Mouse (Mus musculus) forebrain, postnatal 0 days (tissue): Measurements from ENCODE around the gene Gapdhs. TPM values are rescaled to one million over a fixed set of nuclear protein-coding genes. Genes with fewer than 3 reads are reported as not detected.

Experiments
- ATAC-seq: fragments of 200-750 bp; cut with Nextera tagmentation; 2 replicates; pipeline ENCODE4 v1.8.0; 2017; ENCODE audit warnings: mild to moderate bottlenecking, moderate library complexity
- DNase-seq: peaks from one replicate; pipeline ENCODE4 v3.0.0-alpha.2; 2015
- H3K27ac ChIP-seq: fragments of 300-500 bp; sonication (generic); 2 replicates; pipeline ENCODE4 v1.5.1; 2014; ENCODE audit warnings: low read depth, mild to moderate bottlenecking, antibody characterized with exemption, low read length, moderate library complexity, mixed read lengths
- H3K27me3 ChIP-seq: fragments of 300-500 bp; sonication (generic); 2 replicates; pipeline ENCODE4 v1.6.1; 2014; ENCODE audit warnings: mild to moderate bottlenecking, low read length, mixed read lengths; ENCODE audit not compliant: insufficient read depth
- H3K36me3 ChIP-seq: fragments of 300-500 bp; sonication (generic); 2 replicates; pipeline ENCODE4 v1.6.1; 2014; ENCODE audit warnings: mild to moderate bottlenecking, moderate library complexity; ENCODE audit not compliant: insufficient read depth
- H3K4me1 ChIP-seq: fragments of 300-500 bp; sonication (generic); 2 replicates; pipeline ENCODE4 v1.6.1; 2014; ENCODE audit warnings: antibody characterized with exemption; ENCODE audit not compliant: insufficient read depth
- H3K4me2 ChIP-seq: fragments of 300-500 bp; sonication (generic); 2 replicates; pipeline ENCODE4 v1.6.1; 2014; ENCODE audit warnings: low read depth, mild to moderate bottlenecking, moderate library complexity
- H3K4me3 ChIP-seq: fragments of 300-500 bp; sonication (generic); 2 replicates; pipeline ENCODE4 v1.5.1; 2014; ENCODE audit warnings: low read depth, low read length, mixed read lengths
- H3K9ac ChIP-seq: fragments of 300-500 bp; sonication (generic); 2 replicates; pipeline ENCODE4 v1.6.1; 2014; ENCODE audit warnings: mild to moderate bottlenecking
- H3K9me3 ChIP-seq: fragments of 300-500 bp; sonication (generic); 2 replicates; pipeline ENCODE4 v1.6.1; 2016; ENCODE audit warnings: low read length
- CTCF ChIP-seq: sonication (generic); IDR thresholded peaks from 2 replicates; pipeline ENCODE4 v1.5.1; 2016; ENCODE audit warnings: antibody characterized with exemption, control low read depth, low read depth
- WGBS: fragments of 180-500 bp; shearing (Covaris S2); extraction: QIAGEN DNeasy Blood & Tissue Kit; methylation state at CpG from one replicate; pipeline ENCODE4 v1.1.7; 2014; 5-methylcytosine and 5-hydroxymethylcytosine counted together
- polyA plus RNA-seq: library from polyadenylated mRNA; unstranded; fragments of >200 nt; fragmentation: Nextera tagmentation; extraction: Ambion mirVana; gene quantifications from 2 replicates; pipeline ENCODE4 v1.2.1, GENCODE M21; 2015
- total RNA-seq: library from RNA; depleted of rRNA; stranded (reverse); fragments of >200 nt; gene quantifications from 2 replicates; pipeline ENCODE4 v1.2.3, GENCODE M21; 2014; rRNA removed

Gapdhs gene
- total and polyA plus RNA-seq, 2 experiments from 2014 or later: 0.65 TPM; not detected in 1

- H3K27me3 ChIP-seq: peaks cover 7% of the 10 kb centered on the region; the same call in 1 of the 2 replicates
- no peaks in the 10 kb centered on the region for H3K9me3 ChIP-seq
- H3K4me3 ChIP-seq: no peak overlapping the region
- no peak for TF ChIP-seq CTCF
- 80% methylated on average over 2 of the region's 2 CpGs for WGBS
- ATAC-seq (no peak), DNase-seq (no peak)
- no peak overlapping the region for H3K4me2 ChIP-seq
- no peak overlapping the region for H3K9ac ChIP-seq
- no peak overlapping the region for H3K27ac ChIP-seq
- H3K4me1 ChIP-seq: no peaks in the 10 kb centered on the region
- no peaks in the 10 kb centered on the region for H3K36me3 ChIP-seq
Measured at GRCm38 (mm10) chr7:30683425-30683824, 60.1 kb downstream of the Gapdhs start.

- Histone ChIP-seq H3K4me2 (no peak overlapping the region), H3K4me1 (no peaks in the 10 kb centered on the region), H3K27ac (no peak overlapping the region), H3K36me3 (no peaks in the 10 kb centered on the region), H3K4me3 (no peak overlapping the region), H3K27me3 (no peaks in the 10 kb centered on the region; the same call in 1 of the 2 replicates), H3K9me3 (no peaks in the 10 kb centered on the region), H3K9ac (no peak overlapping the region)
- WGBS: 66% methylated on average over 5 of the region's 5 CpGs
- DNase-seq (no peak), ATAC-seq (no peak)
- no peak for TF ChIP-seq CTCF
Measured at GRCm38 (mm10) chr7:30681897-30682296, 61.6 kb downstream of the Gapdhs start.

Other genes starting within 250 kb of the Gapdhs start
Only the 30 nearest of the 32 such genes appear.
- 52.4 and 58.5 TPM in 2 replicates for gene Arhgap33, start 208.6 kb downstream of the Gapdhs start, total RNA-seq
- 128 and 145 TPM in 2 replicates for gene Arhgap33, start 208.6 kb downstream of the Gapdhs start, polyA plus RNA-seq
- gene Hspb6, start 191.5 kb downstream of the Gapdhs start, total RNA-seq: 2.9 and 4.1 TPM in 2 replicates
- 12.7 and 14.0 TPM in 2 replicates for gene Hspb6, start 191.5 kb downstream of the Gapdhs start, polyA plus RNA-seq
- 9.0 and 14.8 TPM in 2 replicates for gene Proser3, start 191.4 kb downstream of the Gapdhs start, total RNA-seq
- 2.2 and 3.8 TPM in 2 replicates for gene Proser3, start 191.4 kb downstream of the Gapdhs start, polyA plus RNA-seq
- 16.0 and 19.2 TPM in 2 replicates for gene Lin37, start 183.8 kb downstream of the Gapdhs start, total RNA-seq
- gene Lin37, start 183.8 kb downstream of the Gapdhs start, polyA plus RNA-seq: 49.5 and 53.0 TPM in 2 replicates
- 48.8 and 74.3 TPM in 2 replicates for gene U2af1l4, start 180.4 kb downstream of the Gapdhs start, total RNA-seq
- gene U2af1l4, start 180.4 kb downstream of the Gapdhs start, polyA plus RNA-seq: 117 and 129 TPM in 2 replicates
- gene Gm49396, start 180.3 kb downstream of the Gapdhs start, total RNA-seq: 5.5 and 9.9 TPM in 2 replicates
- gene Gm49396, start 180.3 kb downstream of the Gapdhs start, polyA plus RNA-seq: 3.4 and 5.3 TPM in 2 replicates
- gene Psenen, start 180.1 kb downstream of the Gapdhs start, total RNA-seq: 70.9 and 90.7 TPM in 2 replicates
- 141 and 161 TPM in 2 replicates for gene Psenen, start 180.1 kb downstream of the Gapdhs start, polyA plus RNA-seq
- 1.2 TPM in 1 of 2 replicates, not detected in the other for gene Igflr1, start 178.3 kb downstream of the Gapdhs start, total RNA-seq
- 2.3 and 3.2 TPM in 2 replicates for gene Igflr1, start 178.3 kb downstream of the Gapdhs start, polyA plus RNA-seq
- gene Kmt2b, start 155.0 kb downstream of the Gapdhs start, total RNA-seq: 31.2 and 31.5 TPM in 2 replicates
- 3.8 and 5.2 TPM in 2 replicates for gene Kmt2b, start 155.0 kb downstream of the Gapdhs start, polyA plus RNA-seq
- not detected in 2 replicates for gene Zbtb32, start 144.8 kb downstream of the Gapdhs start, total RNA-seq
- 0.08 and 0.17 TPM in 2 replicates for gene Zbtb32, start 144.8 kb downstream of the Gapdhs start, polyA plus RNA-seq
- 0.29 and 0.38 TPM in 2 replicates for gene Upk1a, start 130.8 kb downstream of the Gapdhs start, total RNA-seq
- gene Upk1a, start 130.8 kb downstream of the Gapdhs start, polyA plus RNA-seq: 0.42 and 0.62 TPM in 2 replicates
- gene Cox6b1, start 117.5 kb downstream of the Gapdhs start, total RNA-seq: 292 and 602 TPM in 2 replicates
- 1,225 and 1,355 TPM in 2 replicates for gene Cox6b1, start 117.5 kb downstream of the Gapdhs start, polyA plus RNA-seq
- gene Etv2, start 107.8 kb downstream of the Gapdhs start, total RNA-seq: not detected in 2 replicates
- not detected in 2 replicates for gene Etv2, start 107.8 kb downstream of the Gapdhs start, polyA plus RNA-seq
- 150 and 156 TPM in 2 replicates for gene Rbm42, start 93.4 kb downstream of the Gapdhs start, total RNA-seq
- gene Rbm42, start 93.4 kb downstream of the Gapdhs start, polyA plus RNA-seq: 148 and 160 TPM in 2 replicates
- gene Haus5, start 78.7 kb downstream of the Gapdhs start, total RNA-seq: 16.3 and 18.5 TPM in 2 replicates
- 17.7 and 18.3 TPM in 2 replicates for gene Haus5, start 78.7 kb downstream of the Gapdhs start, polyA plus RNA-seq
- not detected in 2 replicates for gene Pmis2, start 72.1 kb downstream of the Gapdhs start, total RNA-seq
- not detected in 2 replicates for gene Pmis2, start 72.1 kb downstream of the Gapdhs start, polyA plus RNA-seq
- gene 2200002J24Rik, start 44.8 kb downstream of the Gapdhs start, total RNA-seq: not detected in 2 replicates
- not detected in 2 replicates for gene 2200002J24Rik, start 44.8 kb downstream of the Gapdhs start, polyA plus RNA-seq
- gene Atp4a, start 31.5 kb downstream of the Gapdhs start, total RNA-seq: 1.2 and 2.0 TPM in 2 replicates
- 2.8 and 4.7 TPM in 2 replicates for gene Atp4a, start 31.5 kb downstream of the Gapdhs start, polyA plus RNA-seq
- gene Tmem147, start 14.1 kb downstream of the Gapdhs start, total RNA-seq: 173 TPM in 2 replicates
- gene Tmem147, start 14.1 kb downstream of the Gapdhs start, polyA plus RNA-seq: 290 and 328 TPM in 2 replicates
- 2.8 and 4.6 TPM in 2 replicates for gene Sbsn, start 7.8 kb upstream of the Gapdhs start, total RNA-seq
- gene Sbsn, start 7.8 kb upstream of the Gapdhs start, polyA plus RNA-seq: 2.3 and 3.5 TPM in 2 replicates
- gene Dmkn, start 20.1 kb upstream of the Gapdhs start, total RNA-seq: 2.2 and 5.2 TPM in 2 replicates
- 7.2 and 7.4 TPM in 2 replicates for gene Dmkn, start 20.1 kb upstream of the Gapdhs start, polyA plus RNA-seq
- not detected in 2 replicates for gene Krtdap, start 44.2 kb upstream of the Gapdhs start, total RNA-seq
- 1.4 and 1.5 TPM in 2 replicates for gene Krtdap, start 44.2 kb upstream of the Gapdhs start, polyA plus RNA-seq
- not detected in 2 replicates for gene Ffar2, start 80.1 kb upstream of the Gapdhs start, total RNA-seq
- gene Ffar2, start 80.1 kb upstream of the Gapdhs start, polyA plus RNA-seq: 0.07 TPM in 1 of 2 replicates, not detected in the other
- not detected in 2 replicates for gene Ffar3, start 112.5 kb upstream of the Gapdhs start, total RNA-seq
- gene Ffar3, start 112.5 kb upstream of the Gapdhs start, polyA plus RNA-seq: 0.09 TPM in 1 of 2 replicates, not detected in the other
- gene Ffar1, start 117.9 kb upstream of the Gapdhs start, total RNA-seq: 0.08 TPM in 1 of 2 replicates, not detected in the other
- not detected in 2 replicates for gene Ffar1, start 117.9 kb upstream of the Gapdhs start, polyA plus RNA-seq
- not detected in 2 replicates for gene Cd22, start 136.7 kb upstream of the Gapdhs start, total RNA-seq
- 0.10 TPM in 1 of 2 replicates, not detected in the other for gene Cd22, start 136.7 kb upstream of the Gapdhs start, polyA plus RNA-seq
- 2.5 and 2.9 TPM in 2 replicates for gene Mag, start 171.2 kb upstream of the Gapdhs start, total RNA-seq
- gene Mag, start 171.2 kb upstream of the Gapdhs start, polyA plus RNA-seq: 2.7 and 3.6 TPM in 2 replicates
- not detected in 2 replicates for gene Hamp2, start 181.0 kb upstream of the Gapdhs start, total RNA-seq
- not detected in 2 replicates for gene Hamp2, start 181.0 kb upstream of the Gapdhs start, polyA plus RNA-seq
- not detected in 2 replicates for gene Hamp, start 200.4 kb upstream of the Gapdhs start, total RNA-seq
- not detected in 2 replicates for gene Hamp, start 200.4 kb upstream of the Gapdhs start, polyA plus RNA-seq
- 81.4 and 93.9 TPM in 2 replicates for gene Usf2, start 213.1 kb upstream of the Gapdhs start, total RNA-seq
- 18.9 and 22.6 TPM in 2 replicates for gene Usf2, start 213.1 kb upstream of the Gapdhs start, polyA plus RNA-seq